Mouse (Mus musculus): Measurements from ENCODE around the gene Vars. TPM values are rescaled to one million over a fixed set of nuclear protein-coding genes. Genes with fewer than 3 reads are reported as not detected.
A peak's percentile ranks its signal among the peaks of the same experiment; 100 is the strongest.

Vars gene
- total RNA-seq, 2 experiments from 2014 or later: 43.7 to 55.6 TPM

DNA sequence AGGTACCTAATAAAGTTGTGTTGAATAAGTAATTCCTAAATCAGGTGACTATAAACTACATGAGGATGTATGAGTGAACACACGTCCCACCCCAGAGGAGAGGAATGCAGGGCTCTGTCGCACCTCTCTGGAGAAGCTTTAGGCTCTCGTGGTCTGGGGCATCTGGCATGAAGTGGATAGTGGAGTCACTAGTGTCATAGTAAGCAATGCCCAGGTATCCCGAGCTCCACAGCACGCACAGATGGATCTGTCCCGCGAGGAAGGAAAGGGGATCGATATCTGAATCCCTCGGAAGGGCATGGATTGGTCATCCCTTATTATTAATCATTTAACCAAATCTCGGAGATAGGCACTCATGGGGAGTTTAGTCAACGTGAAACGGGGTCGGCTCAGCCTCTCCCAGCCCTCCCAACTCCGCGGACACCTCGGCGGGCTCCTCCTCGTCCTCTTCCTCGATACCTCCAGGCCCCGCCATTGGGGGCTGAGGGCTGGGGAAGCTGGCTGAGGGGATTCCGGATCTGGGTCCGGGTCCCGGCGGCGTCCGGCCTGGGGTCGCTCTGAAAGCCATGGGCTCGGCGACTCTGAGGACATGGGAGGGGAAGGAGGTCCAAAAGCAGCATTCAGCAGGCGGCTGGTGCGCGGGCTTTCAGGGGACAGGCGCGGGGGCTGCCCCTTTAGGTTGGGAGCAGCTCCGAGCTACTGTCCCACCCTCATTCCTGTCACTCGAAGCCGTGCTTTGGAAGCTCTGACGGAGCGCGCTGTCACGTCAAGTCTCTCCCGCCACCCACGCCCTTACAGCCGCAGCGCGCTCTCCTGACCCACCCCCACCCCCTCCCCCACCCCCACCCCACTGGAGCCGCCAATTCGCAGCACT lies 45.3 kb downstream of the Vars start:
- no peak for DNase-seq (ENCODE audit: extremely low spot score in 1 of 2, low spot score in 1 of 2)

DNA sequence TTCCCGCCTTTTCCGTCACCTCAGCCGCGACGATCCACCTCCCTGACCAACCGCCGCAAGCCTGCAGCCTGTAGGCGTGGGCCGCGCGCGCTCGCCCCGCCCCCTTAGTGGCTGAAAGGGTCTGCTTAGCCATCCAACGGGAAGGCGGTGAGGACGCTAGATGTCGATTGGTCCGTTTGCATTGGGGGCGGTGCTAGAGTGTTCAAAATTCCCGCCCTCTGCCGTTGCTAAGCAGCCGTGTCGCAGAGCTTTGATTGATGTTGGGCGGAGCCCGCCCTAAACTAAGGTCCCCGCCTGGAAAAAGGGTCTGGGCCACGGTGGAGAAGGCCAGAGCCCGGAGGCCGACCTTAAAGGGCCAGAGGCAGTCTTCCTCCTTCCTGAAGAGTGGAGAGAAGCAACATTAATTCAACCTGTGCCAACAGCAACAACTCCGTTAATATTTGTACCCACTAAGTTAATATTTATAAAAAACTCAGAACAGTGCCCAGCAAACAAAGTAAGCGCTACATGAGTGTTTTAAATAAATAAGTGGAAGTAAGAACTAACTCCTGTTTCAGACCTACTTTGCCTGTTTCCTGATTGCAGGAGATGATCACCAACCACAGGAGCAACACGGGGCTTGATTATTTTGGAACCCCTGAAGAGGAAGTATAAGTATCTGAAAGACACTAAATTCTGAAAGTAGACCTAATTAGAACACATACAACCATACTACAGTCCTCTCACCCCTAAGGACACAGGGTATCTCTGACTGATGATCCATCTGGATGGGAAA lies 46.1 kb downstream of the Vars start, which contains the start of gene Msh5:
Gene Msh5, minus strand, starts transcription at position 65 of the 775 bp plus-strand sequence.
- DNase-seq (ENCODE audit: extremely low spot score in 1 of 2, low spot score in 1 of 2): peak; percentile 69 to 84

GRCm38 (mm10) chr17:35047688-35048087 lies 46.9 kb downstream of the Vars start:
- DNase-seq (ENCODE audit: extremely low spot score in 1 of 2, low spot score in 1 of 2): no peak

- DNase-seq (ENCODE audit: extremely low spot score in 1 of 2, low spot score in 1 of 2): no peak
These were observed 47.6 kb downstream of the Vars start for GRCm38 (mm10) chr17:35048149-35048931.

DNA sequence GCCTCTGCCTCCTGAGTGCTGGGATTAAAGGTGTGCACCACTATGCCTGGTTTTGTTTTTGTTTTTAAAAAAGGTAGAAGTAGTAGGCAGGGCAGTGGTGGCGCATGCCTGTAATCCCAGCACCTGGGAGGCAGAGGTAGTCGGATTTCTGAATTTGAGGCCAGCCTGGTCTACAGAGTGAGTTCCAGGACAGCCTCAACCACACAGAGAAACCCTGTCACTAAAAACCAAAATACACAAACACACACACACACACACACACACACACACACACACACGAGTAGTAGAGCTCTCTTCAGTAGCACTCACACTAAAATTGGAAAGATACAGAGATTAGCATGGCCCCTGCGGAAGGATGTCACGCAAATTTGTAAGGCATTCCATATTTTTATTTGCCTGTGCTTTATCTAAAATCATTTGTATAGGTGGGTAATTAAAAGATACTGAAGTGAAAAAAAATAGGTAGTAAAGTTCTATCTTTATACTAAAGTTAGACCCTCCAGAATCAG lies 48.2 kb downstream of the Vars start:
- DNase-seq (ENCODE audit: extremely low spot score in 1 of 2, low spot score in 1 of 2): no peak

DNA sequence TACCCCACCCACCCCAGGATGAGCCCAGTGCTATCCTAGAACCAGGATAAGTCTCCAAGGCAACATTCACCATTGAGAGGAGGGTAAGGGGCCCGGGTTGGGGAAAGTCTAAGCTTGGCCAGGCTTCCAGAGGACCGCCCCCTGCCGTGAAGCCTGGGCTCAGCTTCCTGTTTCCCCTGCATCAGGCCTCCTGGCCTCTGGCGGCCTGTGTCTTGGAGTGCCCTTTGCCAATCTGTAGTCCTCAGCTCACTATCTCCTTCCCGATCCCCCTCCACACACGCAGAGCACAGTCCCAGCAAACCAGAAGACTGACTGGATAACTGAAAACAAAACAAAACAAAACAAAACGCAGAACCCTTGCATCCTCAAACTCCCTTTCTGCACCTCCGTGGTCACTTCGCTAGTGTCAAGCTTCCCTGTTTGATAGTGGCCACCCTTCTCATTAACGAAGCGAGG lies 48.8 kb downstream of the Vars start, which contains the start of gene Clic1:
Gene Clic1, plus strand, starts transcription at position 406 of the 456 bp plus-strand sequence.
- no peak for DNase-seq (ENCODE audit: extremely low spot score in 1 of 2, low spot score in 1 of 2)

GRCm38 (mm10) chr17:35050126-35050750 lies 49.5 kb downstream of the Vars start:
- no peak for DNase-seq (ENCODE audit: extremely low spot score in 1 of 2, low spot score in 1 of 2)

DNA sequence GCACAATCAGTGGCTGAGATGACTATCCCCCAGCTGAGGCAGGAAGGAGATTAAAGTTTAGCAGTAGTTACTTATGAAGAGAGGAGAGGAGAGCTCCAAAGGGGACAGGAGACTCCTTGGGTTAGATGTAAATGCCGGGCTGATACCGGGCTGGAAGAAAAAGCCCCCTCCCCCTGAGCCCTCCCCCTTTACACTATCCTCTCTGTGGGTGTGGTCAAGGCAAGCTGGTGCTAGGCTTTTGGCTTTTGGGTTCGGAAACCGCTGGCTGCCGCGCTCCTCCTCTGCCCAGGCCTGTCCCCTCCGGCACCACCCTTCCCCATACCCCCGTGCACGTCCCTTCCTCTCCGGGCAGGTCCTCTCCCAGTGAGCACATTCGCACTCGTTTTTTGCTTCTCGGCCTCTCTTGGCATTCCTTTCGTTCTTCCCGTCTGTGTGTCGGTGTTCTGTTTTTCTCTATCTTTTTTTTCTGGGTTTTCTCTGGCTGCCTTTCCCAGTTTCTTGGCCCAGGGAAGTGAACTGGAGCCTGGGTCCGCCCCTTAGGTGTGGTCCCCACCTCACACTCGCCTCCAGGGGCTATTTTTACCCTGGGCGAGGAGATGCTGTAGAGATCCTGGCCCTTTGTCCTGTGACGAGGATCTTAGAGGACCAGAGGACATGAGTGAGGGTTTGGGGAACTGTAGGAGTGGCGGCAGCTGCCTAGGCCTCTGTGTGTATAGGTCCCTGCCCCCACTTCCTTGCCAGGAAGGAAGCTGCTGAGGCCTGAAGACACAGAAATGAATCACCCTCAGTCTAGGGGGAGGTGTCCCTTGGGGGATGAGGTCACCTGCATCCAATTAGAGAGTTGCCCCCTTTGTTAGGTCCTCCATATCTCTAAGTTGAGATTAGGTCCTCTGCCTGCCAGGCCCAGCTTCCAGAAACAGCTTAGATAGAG lies 50.6 kb downstream of the Vars start:
- DNase-seq (ENCODE audit: extremely low spot score in 1 of 2, low spot score in 1 of 2): no peak

- no peak for DNase-seq (ENCODE audit: extremely low spot score in 1 of 2, low spot score in 1 of 2)
These were observed 51.5 kb downstream of the Vars start for GRCm38 (mm10) chr17:35052271-35052798.

GRCm38 (mm10) chr17:35055691-35056495 lies 55.1 kb downstream of the Vars start:
- DNase-seq (ENCODE audit: extremely low spot score in 1 of 2, low spot score in 1 of 2): no peak

DNA sequence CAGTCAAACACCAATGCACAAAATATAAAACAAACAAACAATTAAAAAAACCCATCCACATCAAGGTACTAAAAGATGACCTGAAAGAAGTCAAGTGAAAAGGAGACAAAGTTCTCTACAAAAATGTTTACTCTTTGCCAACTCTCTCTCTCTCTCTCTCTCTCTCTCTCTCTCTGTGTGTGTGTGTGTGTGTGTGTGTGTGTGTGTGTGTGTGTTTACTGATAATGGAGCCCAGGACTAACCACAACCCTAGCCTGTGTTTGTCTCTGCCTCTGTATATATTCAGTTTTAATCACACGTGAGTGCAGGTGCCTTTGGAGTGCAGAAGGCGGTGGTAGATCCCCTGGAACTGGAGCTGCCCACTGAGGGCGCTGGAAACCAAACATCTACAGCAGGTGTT lies 56.3 kb downstream of the Vars start:
- no peak for DNase-seq (ENCODE audit: extremely low spot score in 1 of 2, low spot score in 1 of 2)

- DNase-seq (ENCODE audit: extremely low spot score in 1 of 2, low spot score in 1 of 2): no peak
These were observed 57.5 kb downstream of the Vars start for GRCm38 (mm10) chr17:35058316-35058715.

GRCm38 (mm10) chr17:35058911-35059892 lies 58.4 kb downstream of the Vars start, which contains the start of gene Ddah2:
TSS of gene Ddah2 (plus strand) at chr17:35059035.
- peak; percentile 58 to 74 for DNase-seq (ENCODE audit: extremely low spot score in 1 of 2, low spot score in 1 of 2)

DNA sequence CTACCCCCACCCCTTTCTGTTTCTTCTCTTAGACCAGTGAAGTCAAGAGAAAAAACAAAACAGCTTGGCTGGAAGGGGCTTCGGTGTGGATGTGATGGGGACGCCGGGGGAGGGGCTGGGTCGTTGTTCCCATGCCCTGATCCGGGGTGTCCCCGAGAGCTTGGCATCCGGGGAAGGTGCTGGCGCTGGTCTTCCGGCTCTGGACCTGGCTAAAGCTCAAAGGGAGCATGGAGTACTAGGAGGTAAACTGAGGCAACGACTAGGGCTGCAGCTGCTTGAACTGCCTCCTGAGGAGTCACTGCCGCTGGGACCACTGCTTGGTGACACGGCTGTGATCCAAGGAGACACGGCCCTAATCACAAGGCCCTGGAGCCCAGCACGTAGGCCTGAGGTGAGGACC lies 59.3 kb downstream of the Vars start:
- DNase-seq (ENCODE audit: extremely low spot score in 1 of 2, low spot score in 1 of 2): no peak

- DNase-seq (ENCODE audit: extremely low spot score in 1 of 2, low spot score in 1 of 2): no peak
These were observed 60.0 kb downstream of the Vars start for GRCm38 (mm10) chr17:35060737-35061297.

DNA sequence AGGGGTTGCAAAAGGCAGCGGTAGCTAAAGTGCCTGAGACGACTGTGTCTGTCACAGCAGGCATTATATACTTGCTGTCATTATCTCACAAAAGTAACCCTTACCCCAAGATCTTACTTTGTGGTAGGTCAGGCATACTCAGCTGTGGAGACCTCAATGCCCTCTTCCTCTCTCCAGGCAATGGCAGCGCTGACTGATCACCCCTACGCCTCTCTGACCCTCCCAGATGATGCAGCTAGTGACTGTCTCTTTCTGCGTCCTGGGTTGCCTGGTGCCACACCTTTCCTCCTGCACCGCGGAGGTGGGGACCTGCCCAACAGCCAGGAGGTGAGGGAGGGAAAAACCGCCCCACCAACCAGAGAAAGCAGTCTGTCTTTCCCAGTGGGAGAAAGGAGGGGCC lies 60.5 kb downstream of the Vars start:
- no peak for DNase-seq (ENCODE audit: extremely low spot score in 1 of 2, low spot score in 1 of 2)
